Mouse (Mus musculus) liver, postnatal 0 days (tissue): Measurements from ENCODE around the gene 3100002H09Rik. TPM values are rescaled to one million over a fixed set of nuclear protein-coding genes. Genes with fewer than 3 reads are reported as not detected.

Experiments
- ATAC-seq: fragments of 200-750 bp; cut with Nextera tagmentation; 2 replicates; pipeline ENCODE4 v1.8.0; 2017; ENCODE audit warnings: mild to moderate bottlenecking, moderate library complexity
- DNase-seq: peaks from one replicate; pipeline ENCODE4 v3.0.0-alpha.2; 2016
- H3K27ac ChIP-seq: fragments of 300-500 bp; sonication (generic); 2 replicates; pipeline ENCODE4 v1.5.1; 2014; ENCODE audit warnings: antibody characterized with exemption, moderate library complexity, mild to moderate bottlenecking, low read depth
- H3K27me3 ChIP-seq: fragments of 300-500 bp; sonication (generic); 2 replicates; pipeline ENCODE4 v1.6.1; 2014; ENCODE audit warnings: low read length, control low read depth, mixed read lengths; ENCODE audit not compliant: insufficient read depth
- H3K36me3 ChIP-seq: fragments of 300-500 bp; sonication (generic); replicated peaks from 2 replicates; pipeline ENCODE4 v1.6.1; 2014; ENCODE audit warnings: mild to moderate bottlenecking, control low read depth, low read length, moderate library complexity, mixed read lengths; ENCODE audit not compliant: insufficient read depth
- H3K4me1 ChIP-seq: fragments of 300-500 bp; sonication (generic); 2 replicates; pipeline ENCODE4 v1.6.1; 2014; ENCODE audit warnings: antibody characterized with exemption, mild to moderate bottlenecking, control low read depth; ENCODE audit not compliant: insufficient read depth
- H3K4me2 ChIP-seq: fragments of 300-500 bp; sonication (generic); 2 replicates; pipeline ENCODE4 v1.6.1; 2014; ENCODE audit warnings: low read depth, mild to moderate bottlenecking, low read length, moderate library complexity, mixed read lengths
- H3K4me3 ChIP-seq: fragments of 300-500 bp; sonication (generic); 2 replicates; pipeline ENCODE4 v1.5.1; 2014; ENCODE audit warnings: low read depth, low read length
- H3K9ac ChIP-seq: fragments of 300-500 bp; sonication (generic); replicated peaks from 2 replicates; pipeline ENCODE4 v1.6.1; 2014; ENCODE audit warnings: mild to moderate bottlenecking, moderate library complexity
- H3K9me3 ChIP-seq: fragments of 300-500 bp; sonication (generic); 2 replicates; pipeline ENCODE4 v1.6.1; 2016; ENCODE audit warnings: mild to moderate bottlenecking, control low read depth, low read length, mixed read lengths
- CTCF ChIP-seq: sonication (generic); IDR thresholded peaks from 2 replicates; pipeline ENCODE4 v1.5.1; 2016; ENCODE audit warnings: antibody characterized with exemption, low read depth
- EP300 ChIP-seq: IDR thresholded peaks from 2 replicates; pipeline ENCODE4 v1.6.1; 2016; ENCODE audit warnings: antibody characterized with exemption, low read depth, mild to moderate bottlenecking
- WGBS: fragments of 180-500 bp; shearing (Covaris S2); extraction: QIAGEN DNeasy Blood & Tissue Kit; methylation state at CpG from one replicate; pipeline ENCODE4 v1.1.7; 2014; ENCODE audit not compliant: insufficient replicate concordance; 5-methylcytosine and 5-hydroxymethylcytosine counted together
- polyA plus RNA-seq: library from polyadenylated mRNA; unstranded; fragments of >200 nt; fragmentation: Nextera tagmentation; extraction: Ambion mirVana; gene quantifications from 2 replicates; pipeline ENCODE4 v1.2.1, GENCODE M21; 2015

Gene 3100002H09Rik
- polyA plus RNA-seq, 1 experiment from 2014 or later = not detected

- TF ChIP-seq EP300 = no peak
- TF ChIP-seq CTCF = no peak
- DNase-seq = no peak
- peaks cover under 1% of the 10 kb centered on the region; the same call in 1 of the 2 replicates for H3K4me1 ChIP-seq
- no peak for ATAC-seq
- peaks cover 12% of the 10 kb centered on the region; the same call in 1 of the 2 replicates for H3K27me3 ChIP-seq
- no peak overlapping the region for H3K9ac ChIP-seq
- no peaks in the 10 kb centered on the region for H3K36me3 ChIP-seq
- H3K4me2 ChIP-seq = no peak overlapping the region
- WGBS = 16% methylated on average over 12 of the region's 12 CpGs
- no peak overlapping the region for H3K4me3 ChIP-seq
- no peaks in the 10 kb centered on the region for H3K9me3 ChIP-seq
- H3K27ac ChIP-seq = no peak overlapping the region
These were observed 29.1 kb upstream of the 3100002H09Rik start for GRCm38 (mm10) chr4:124639715-124640114.

DNA sequence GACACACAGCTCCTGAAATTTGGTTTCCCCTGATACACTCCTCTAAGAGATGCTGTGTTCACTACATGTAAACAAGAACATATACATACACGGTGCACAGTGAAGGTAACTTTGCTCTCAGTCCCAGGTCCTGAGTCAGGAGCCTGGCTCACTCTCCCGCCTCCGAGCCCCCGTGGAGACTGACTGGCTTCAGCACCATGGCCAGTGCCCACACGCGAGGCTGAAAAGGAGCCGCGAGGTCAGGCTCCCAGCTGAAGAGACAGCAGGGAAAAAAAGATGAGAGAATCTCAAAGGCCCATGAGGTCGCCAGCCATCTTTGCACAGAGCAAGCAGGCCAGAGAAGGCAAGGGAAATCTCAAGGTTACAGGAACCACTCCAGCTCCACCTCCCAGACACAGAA is 22.7 kb upstream of the 3100002H09Rik start:
- H3K9me3 ChIP-seq = no peaks in the 10 kb centered on the region
- TF ChIP-seq EP300 (no peak), CTCF (no peak)
- ATAC-seq = no peak
- H3K36me3 ChIP-seq = no peaks in the 10 kb centered on the region
- 4% methylated on average over 9 of the region's 9 CpGs for WGBS
- no peaks in the 10 kb centered on the region for H3K4me1 ChIP-seq
- no peaks in the 10 kb centered on the region for H3K27me3 ChIP-seq
- no peak overlapping the region for H3K4me3 ChIP-seq
- DNase-seq = peak; percentile 54
- H3K27ac ChIP-seq = no peak overlapping the region
- no peak overlapping the region for H3K4me2 ChIP-seq
- no peak overlapping the region for H3K9ac ChIP-seq

DNA sequence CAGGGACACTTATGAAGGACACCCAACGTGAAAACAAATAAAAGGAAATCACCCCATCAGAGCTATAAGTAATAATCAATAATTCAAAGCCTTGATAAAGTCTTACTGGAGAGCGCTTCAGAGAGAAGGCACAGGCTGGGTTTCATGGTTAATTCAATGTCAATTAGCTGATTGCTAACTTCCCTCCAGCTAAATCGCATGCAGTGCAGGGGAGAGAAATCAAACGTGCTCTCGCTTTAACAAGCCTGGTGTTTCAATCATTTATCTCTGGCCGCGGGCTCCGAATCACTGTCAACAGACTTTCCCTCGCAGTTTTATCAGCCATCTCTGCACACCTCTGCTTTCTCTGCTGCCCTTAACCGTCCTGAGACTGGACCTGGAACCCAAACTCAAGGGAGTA is 22.3 kb upstream of the 3100002H09Rik start:
- Histone ChIP-seq H3K4me3 (no peak overlapping the region), H3K9ac (no peak overlapping the region), H3K4me2 (no peak overlapping the region), H3K4me1 (no peaks in the 10 kb centered on the region), H3K27ac (no peak overlapping the region), H3K27me3 (no peaks in the 10 kb centered on the region), H3K9me3 (no peaks in the 10 kb centered on the region), H3K36me3 (no peaks in the 10 kb centered on the region)
- DNase-seq (no peak), ATAC-seq (no peak)
- WGBS = 65% methylated on average over 10 of the region's 10 CpGs
- TF ChIP-seq EP300 (no peak), CTCF (no peak)

GRCm38 (mm10) chr4:124631456-124631855 is 20.9 kb upstream of the 3100002H09Rik start:
- H3K27ac ChIP-seq = no peak overlapping the region
- H3K36me3 ChIP-seq = no peaks in the 10 kb centered on the region
- H3K4me3 ChIP-seq = no peak overlapping the region
- H3K4me1 ChIP-seq = no peaks in the 10 kb centered on the region
- WGBS = 42% methylated on average over 4 of the region's 4 CpGs
- H3K9ac ChIP-seq = no peak overlapping the region
- no peak overlapping the region for H3K4me2 ChIP-seq
- no peaks in the 10 kb centered on the region for H3K27me3 ChIP-seq
- DNase-seq (no peak), ATAC-seq (no peak)
- TF ChIP-seq EP300 (no peak), CTCF (no peak)
- H3K9me3 ChIP-seq = no peaks in the 10 kb centered on the region

DNA sequence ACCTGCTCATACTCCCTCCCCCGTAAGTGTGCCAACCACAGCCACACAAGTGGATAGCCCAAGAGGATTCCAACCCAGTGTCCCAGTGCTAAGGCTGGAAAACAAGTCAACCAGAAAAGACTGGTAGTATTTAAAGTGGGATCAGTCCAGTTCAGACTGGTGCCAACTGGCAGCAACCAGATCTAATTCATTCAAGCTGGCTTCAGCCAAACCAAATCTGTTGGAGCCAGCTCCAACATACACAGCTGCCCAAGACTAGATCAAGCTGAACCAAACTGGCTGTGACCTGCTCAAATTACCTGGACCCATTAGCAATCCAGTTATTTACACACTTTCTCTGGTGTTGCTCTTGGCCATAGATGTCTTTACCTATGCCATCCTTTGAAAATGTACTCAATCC is 16.2 kb upstream of the 3100002H09Rik start:
- Histone ChIP-seq H3K9ac (no peak overlapping the region), H3K27ac (no peak overlapping the region), H3K4me3 (no peak overlapping the region), H3K27me3 (no peaks in the 10 kb centered on the region), H3K4me1 (no peaks in the 10 kb centered on the region), H3K4me2 (no peak overlapping the region), H3K36me3 (no peaks in the 10 kb centered on the region), H3K9me3 (no peaks in the 10 kb centered on the region)
- DNase-seq (no peak), ATAC-seq (no peak)
- TF ChIP-seq EP300 = no peak
- no peak for TF ChIP-seq CTCF
- 91% methylated on average over 1 of the region's 1 CpGs for WGBS

GRCm38 (mm10) chr4:124624111-124624581 is 13.5 kb upstream of the 3100002H09Rik start:
- no peaks in the 10 kb centered on the region for H3K36me3 ChIP-seq
- no peak for DNase-seq
- H3K27me3 ChIP-seq = no peaks in the 10 kb centered on the region
- no peaks in the 10 kb centered on the region for H3K4me1 ChIP-seq
- H3K4me2 ChIP-seq = no peak overlapping the region
- WGBS = 58% methylated on average over 7 of the region's 7 CpGs
- ATAC-seq = no peak
- H3K27ac ChIP-seq = no peak overlapping the region
- H3K9me3 ChIP-seq = no peaks in the 10 kb centered on the region
- no peak overlapping the region for H3K9ac ChIP-seq
- no peak overlapping the region for H3K4me3 ChIP-seq
- TF ChIP-seq EP300 = no peak

- no peak overlapping the region for H3K9ac ChIP-seq
- no peak overlapping the region for H3K4me3 ChIP-seq
- no peaks in the 10 kb centered on the region for H3K36me3 ChIP-seq
- no peak for DNase-seq
- no peak overlapping the region for H3K4me2 ChIP-seq
- no peak overlapping the region for H3K27ac ChIP-seq
- H3K4me1 ChIP-seq = no peaks in the 10 kb centered on the region
- H3K9me3 ChIP-seq = no peaks in the 10 kb centered on the region
- ATAC-seq = no peak
- WGBS = 78% methylated on average over 5 of the region's 5 CpGs
- H3K27me3 ChIP-seq = no peaks in the 10 kb centered on the region
- no peak for TF ChIP-seq EP300
- TF ChIP-seq CTCF = no peak
These were observed 12.0 kb upstream of the 3100002H09Rik start for GRCm38 (mm10) chr4:124622566-124622965.
